Mouse (Mus musculus): ENCODE measurements around the gene Celf1. TPM values are rescaled to one million over a fixed set of nuclear protein-coding genes. Genes with fewer than 3 reads are reported as not detected.
A peak's percentile ranks its signal among the peaks of the same experiment; 100 is the strongest.

Celf1 gene
- polyA plus RNA-seq, 1 experiment from 2014 or later, result 68.0 TPM

DNA sequence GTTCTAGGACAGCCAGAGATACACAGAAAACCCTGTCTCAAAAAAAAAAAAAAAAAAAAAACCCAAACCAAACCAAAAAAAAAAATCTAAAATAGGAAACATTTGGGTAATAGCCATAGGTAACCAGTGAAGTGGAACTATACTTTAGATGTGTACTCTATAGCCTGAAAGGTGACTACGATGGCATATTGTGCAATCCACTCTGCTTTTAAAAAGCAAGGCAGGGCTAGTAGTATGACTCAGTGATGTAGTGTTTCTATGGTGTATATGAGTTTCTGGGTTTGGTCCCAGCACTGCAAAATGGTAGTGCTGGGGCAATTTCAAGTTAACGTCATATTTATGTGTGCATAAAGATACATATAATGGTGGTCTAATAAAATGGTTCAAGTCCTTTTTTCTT is 33.5 kb upstream of the Celf1 start:
- H3K4me2 ChIP-seq, result no peak overlapping the region
- no peaks in the 10 kb centered on the region for H3K9me3 ChIP-seq (ENCODE audit: low read depth, low read length)
- peaks cover 61% of the 10 kb centered on the region for H3K36me3 ChIP-seq (ENCODE audit: insufficient read depth)
- H3K27ac ChIP-seq (ENCODE audit: low read depth), result no peak overlapping the region
- no peak overlapping the region for H3K4me3 ChIP-seq (ENCODE audit: low read depth, low read length)
- H3K9ac ChIP-seq, result no peak overlapping the region
- H3K27me3 ChIP-seq (ENCODE audit: insufficient read depth, low read length), result no peaks in the 10 kb centered on the region
- H3K4me1 ChIP-seq (ENCODE audit: insufficient read depth), result peaks cover 5% of the 10 kb centered on the region; the same call in 1 of the 2 replicates
- DNase-seq, result no peak
- no peak for TF ChIP-seq CTCF (IDR thresholded peaks at IDR 0.05; ENCODE audit: low read depth)
- 95% methylated on average over 2 of the region's 2 CpGs for WGBS
- no peak for ATAC-seq (ENCODE audit: insufficient read depth)

DNA sequence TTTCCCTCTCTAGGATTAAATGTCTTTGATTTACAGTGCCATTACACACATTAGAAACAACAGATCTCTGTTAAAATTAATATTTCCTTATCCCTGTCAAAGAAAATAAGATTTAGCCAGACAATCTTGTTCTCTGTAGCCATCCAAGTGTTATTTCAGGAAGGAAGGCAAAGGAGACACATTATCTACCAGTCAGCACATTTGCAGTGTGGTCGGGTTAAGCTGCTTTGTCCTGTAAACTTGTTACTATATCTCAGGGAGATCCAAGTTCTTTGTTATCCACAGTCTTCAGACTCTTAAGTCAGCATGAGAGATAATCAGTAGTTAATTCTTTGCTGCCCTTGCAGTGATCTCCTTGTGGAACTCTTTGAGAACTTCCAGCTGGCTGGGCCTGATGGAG is 29.3 kb upstream of the Celf1 start:
- Histone ChIP-seq H3K9me3 (ENCODE audit: low read depth, low read length) (no peaks in the 10 kb centered on the region), H3K36me3 (ENCODE audit: insufficient read depth) (peaks cover 70% of the 10 kb centered on the region), H3K9ac (no peak overlapping the region), H3K4me1 (ENCODE audit: insufficient read depth) (peaks cover 6% of the 10 kb centered on the region; the same call in 1 of the 2 replicates), H3K4me2 (no peak overlapping the region), H3K27ac (ENCODE audit: low read depth) (no peak overlapping the region), H3K4me3 (ENCODE audit: low read depth, low read length) (no peak overlapping the region), H3K27me3 (ENCODE audit: insufficient read depth, low read length) (no peaks in the 10 kb centered on the region)
- 71% methylated on average over 1 of the region's 1 CpGs for WGBS
- ATAC-seq (ENCODE audit: insufficient read depth), result no peak
- no peak for DNase-seq
- TF ChIP-seq CTCF (IDR thresholded peaks at IDR 0.05; ENCODE audit: low read depth), result no peak

DNA sequence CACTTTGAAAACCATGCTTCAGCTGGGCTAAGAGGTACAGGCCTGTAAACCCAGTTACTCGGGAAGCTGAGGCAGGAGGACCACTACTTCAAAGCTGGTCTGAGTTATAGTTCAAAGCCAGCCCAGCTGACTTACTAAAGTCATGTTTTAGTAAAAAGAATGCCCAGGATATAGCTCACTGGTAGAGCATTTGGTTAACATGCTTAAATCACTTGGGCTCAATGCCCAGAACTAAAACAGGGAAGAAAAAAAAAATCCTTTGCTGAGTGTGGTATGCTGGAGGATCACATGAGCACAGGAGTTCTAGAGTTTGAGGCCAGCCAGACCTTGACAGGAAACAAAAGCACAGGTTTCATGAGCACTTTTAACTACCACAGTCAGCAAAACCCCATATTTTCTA is 28.5 kb upstream of the Celf1 start:
- no peak overlapping the region for H3K9ac ChIP-seq
- no peaks in the 10 kb centered on the region for H3K9me3 ChIP-seq (ENCODE audit: low read depth, low read length)
- WGBS, result 73% methylated on average over 1 of the region's 1 CpGs
- DNase-seq (no peak), ATAC-seq (ENCODE audit: insufficient read depth) (no peak)
- H3K4me1 ChIP-seq (ENCODE audit: insufficient read depth), result peaks cover 14% of the 10 kb centered on the region; the same call in 1 of the 2 replicates
- H3K36me3 ChIP-seq (ENCODE audit: insufficient read depth), result peaks cover 71% of the 10 kb centered on the region
- no peaks in the 10 kb centered on the region for H3K27me3 ChIP-seq (ENCODE audit: insufficient read depth, low read length)
- no peak for TF ChIP-seq CTCF (IDR thresholded peaks at IDR 0.05; ENCODE audit: low read depth)
- no peak overlapping the region for H3K4me2 ChIP-seq
- H3K27ac ChIP-seq (ENCODE audit: low read depth), result no peak overlapping the region
- no peak overlapping the region for H3K4me3 ChIP-seq (ENCODE audit: low read depth, low read length)

DNA sequence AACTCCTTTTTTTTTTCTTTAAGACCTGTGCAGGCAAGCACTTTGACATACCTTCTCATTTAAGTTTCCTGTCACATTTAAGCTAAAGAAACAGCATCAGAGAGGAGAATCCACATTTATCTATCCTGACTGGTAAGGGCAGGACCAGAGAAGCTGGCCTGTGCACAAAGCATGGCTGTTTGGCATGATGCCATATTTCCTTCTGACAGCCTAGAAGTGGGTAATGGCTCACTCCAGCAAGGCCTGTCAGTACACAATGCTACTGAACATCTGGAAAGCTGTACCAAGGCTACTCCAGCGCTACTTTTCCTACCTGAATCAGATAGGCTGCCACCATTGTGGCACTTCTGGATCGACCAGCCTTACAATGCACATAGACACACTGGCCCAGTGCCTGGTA is 26.5 kb upstream of the Celf1 start:
- Histone ChIP-seq H3K4me1 (ENCODE audit: insufficient read depth) (peaks cover 16% of the 10 kb centered on the region; the same call in 1 of the 2 replicates), H3K9ac (peak overlapping the region; percentile 3; the same call in 1 of the 2 replicates), H3K4me2 (no peak overlapping the region), H3K27me3 (ENCODE audit: insufficient read depth, low read length) (no peaks in the 10 kb centered on the region), H3K9me3 (ENCODE audit: low read depth, low read length) (no peaks in the 10 kb centered on the region), H3K36me3 (ENCODE audit: insufficient read depth) (peaks cover 56% of the 10 kb centered on the region), H3K27ac (ENCODE audit: low read depth) (no peak overlapping the region), H3K4me3 (ENCODE audit: low read depth, low read length) (no peak overlapping the region)
- ATAC-seq (ENCODE audit: insufficient read depth) (no peak), DNase-seq (peak; percentile 81)
- TF ChIP-seq CTCF (IDR thresholded peaks at IDR 0.05; ENCODE audit: low read depth), result no peak
- WGBS, result 61% methylated on average over 2 of the region's 2 CpGs

DNA sequence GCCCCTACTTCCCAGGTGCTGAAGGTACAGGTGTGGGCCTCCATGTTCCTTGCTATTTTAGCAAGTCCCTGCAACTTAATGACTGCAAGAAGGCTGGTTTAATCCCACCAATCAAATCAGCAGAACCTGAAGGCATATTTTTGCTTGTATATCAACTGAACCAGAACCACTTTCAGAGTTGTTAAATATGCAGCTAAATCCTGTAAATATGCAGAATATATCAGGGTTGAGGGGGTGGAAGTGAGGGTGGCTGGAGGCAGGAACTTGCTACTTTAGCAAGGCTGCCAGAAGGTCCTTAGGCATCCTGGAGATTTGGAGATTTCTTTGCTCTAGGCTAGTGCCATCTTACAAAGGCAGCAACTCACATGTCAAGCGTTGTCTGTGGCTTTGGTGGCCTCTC is 24.7 kb upstream of the Celf1 start:
- Histone ChIP-seq H3K27me3 (ENCODE audit: insufficient read depth, low read length) (no peaks in the 10 kb centered on the region), H3K9ac (0 out of 2 replicates have a peak overlapping the region, but pooled peaks have one; percentile 94), H3K9me3 (ENCODE audit: low read depth, low read length) (no peaks in the 10 kb centered on the region), H3K36me3 (ENCODE audit: insufficient read depth) (peaks cover 39% of the 10 kb centered on the region), H3K4me3 (ENCODE audit: low read depth, low read length) (peak overlapping the region; percentile 77; the same call in 1 of the 2 replicates), H3K4me1 (ENCODE audit: insufficient read depth) (peaks cover 16% of the 10 kb centered on the region; the same call in 1 of the 2 replicates), H3K4me2 (peak overlapping the region; percentile 93; the same call in 1 of the 2 replicates), H3K27ac (ENCODE audit: low read depth) (no peak overlapping the region)
- ATAC-seq (ENCODE audit: insufficient read depth) (no peak), DNase-seq (no peak)
- no peak for TF ChIP-seq CTCF (IDR thresholded peaks at IDR 0.05; ENCODE audit: low read depth)
- 80% methylated on average over 1 of the region's 1 CpGs for WGBS

DNA sequence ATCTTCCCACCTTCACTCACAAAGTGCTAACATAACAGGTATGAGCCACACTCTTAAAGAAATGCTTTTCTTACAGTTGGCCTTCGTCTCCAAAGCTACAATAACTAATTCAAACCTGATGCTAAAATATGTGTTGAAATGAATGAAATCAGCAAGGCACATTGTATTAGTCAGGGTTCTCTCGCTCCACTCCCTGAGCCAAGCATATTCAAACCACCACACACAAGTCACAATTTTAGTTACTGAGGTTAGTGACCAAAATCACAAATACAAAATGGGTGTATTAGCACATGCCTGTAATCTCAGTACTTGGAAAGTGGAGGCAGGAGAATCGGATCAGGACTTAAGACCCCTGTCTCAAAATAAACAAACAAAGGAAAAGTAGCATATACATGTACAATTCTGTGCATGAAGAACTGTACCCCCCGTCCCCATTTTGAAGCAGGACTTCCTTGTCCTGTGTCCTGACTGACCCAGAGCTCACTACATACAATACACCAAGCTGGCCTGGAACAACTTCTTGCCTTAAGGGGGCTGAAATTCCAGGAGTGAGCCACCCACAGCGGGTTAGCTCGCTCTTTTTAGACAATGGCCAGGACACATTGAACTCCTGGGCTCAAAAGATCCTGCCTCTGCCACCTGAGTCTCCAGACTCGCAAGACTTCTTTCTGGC is 23.5 kb upstream of the Celf1 start:
- Histone ChIP-seq H3K4me1 (ENCODE audit: insufficient read depth) (peaks cover 16% of the 10 kb centered on the region; the same call in 1 of the 2 replicates), H3K4me3 (ENCODE audit: low read depth, low read length) (peak overlapping the region; percentile 77), H3K27me3 (ENCODE audit: insufficient read depth, low read length) (no peaks in the 10 kb centered on the region), H3K9ac (peak overlapping the region; percentile 94), H3K4me2 (peak overlapping the region; percentile 93), H3K27ac (ENCODE audit: low read depth) (peak overlapping the region; percentile 94), H3K36me3 (ENCODE audit: insufficient read depth) (peaks cover 28% of the 10 kb centered on the region), H3K9me3 (ENCODE audit: low read depth, low read length) (no peaks in the 10 kb centered on the region)
- DNase-seq, result no peak
- TF ChIP-seq CTCF (IDR thresholded peaks at IDR 0.05; ENCODE audit: low read depth), result no peak
- 17% methylated on average over 7 of the region's 7 CpGs for WGBS
- peak; percentile 25; the same call in 1 of the 2 replicates for ATAC-seq (ENCODE audit: insufficient read depth)

DNA sequence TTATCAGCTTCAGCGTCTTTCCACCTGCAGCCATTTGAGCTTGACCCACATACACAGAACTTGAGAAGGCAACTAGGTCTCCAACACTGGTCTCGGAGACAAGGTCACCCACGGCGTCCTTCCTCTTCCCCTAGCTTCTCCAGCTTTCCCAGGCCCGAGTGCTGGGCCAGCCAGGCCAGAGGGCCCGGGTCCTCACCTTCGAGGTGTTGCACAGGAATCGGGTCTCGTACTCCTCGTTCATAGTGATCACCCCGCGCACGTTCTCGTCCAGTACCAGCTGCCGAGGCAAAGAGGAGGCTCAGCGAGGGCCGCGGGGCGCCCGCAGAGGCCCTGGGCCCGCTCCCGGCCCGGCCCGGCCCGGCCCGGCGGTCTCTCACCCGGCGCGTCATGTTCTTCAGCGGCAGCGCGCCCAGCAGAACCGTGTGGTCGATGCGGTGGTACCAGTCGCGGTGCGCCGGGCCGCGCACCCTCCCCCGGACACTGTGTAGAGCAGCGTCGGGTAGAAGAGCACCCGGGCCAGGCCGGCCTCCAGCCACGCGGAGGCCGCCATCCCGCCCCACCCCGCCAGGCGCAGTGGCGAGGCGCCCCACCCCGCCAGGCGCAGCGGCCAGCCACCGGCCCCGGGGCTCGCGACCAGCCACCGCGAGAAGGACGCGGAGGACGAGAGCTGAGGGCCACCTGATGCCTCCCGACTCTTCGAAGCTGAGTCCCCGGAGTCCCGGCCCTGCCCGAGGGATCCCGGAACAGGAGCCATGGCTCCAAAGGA is 22.8 kb upstream of the Celf1 start:
- H3K36me3 ChIP-seq (ENCODE audit: insufficient read depth), result peaks cover 22% of the 10 kb centered on the region
- peak overlapping the region; percentile 94 for H3K9ac ChIP-seq
- no peak for TF ChIP-seq CTCF (IDR thresholded peaks at IDR 0.05; ENCODE audit: low read depth)
- H3K4me1 ChIP-seq (ENCODE audit: insufficient read depth), result peaks cover 16% of the 10 kb centered on the region; the same call in 1 of the 2 replicates
- ATAC-seq (ENCODE audit: insufficient read depth) (peak; percentile 91), DNase-seq (peak; percentile 77)
- H3K9me3 ChIP-seq (ENCODE audit: low read depth, low read length), result no peaks in the 10 kb centered on the region
- peak overlapping the region; percentile 93 for H3K4me2 ChIP-seq
- peak overlapping the region; percentile 94 for H3K27ac ChIP-seq (ENCODE audit: low read depth)
- under 1% methylated on average over 73 of the region's 73 CpGs for WGBS
- H3K27me3 ChIP-seq (ENCODE audit: insufficient read depth, low read length), result no peaks in the 10 kb centered on the region
- peak overlapping the region; percentile 77 for H3K4me3 ChIP-seq (ENCODE audit: low read depth, low read length)

Measured in lung, embryonic 14.5 days (tissue).